Mouse (Mus musculus): ENCODE measurements around the gene Cdkn1c. TPM values are rescaled to one million over a fixed set of nuclear protein-coding genes. Genes with fewer than 3 reads are reported as not detected.

Cdkn1c gene
- total and polyA plus RNA-seq, 3 experiments: not detected

GRCm38 (mm10) chr7:143461920-143462319, 1.1 kb upstream of the Cdkn1c start:
- H3K27me3 ChIP-seq (replicated peaks): peaks cover 12% of the 10 kb centered on the region
- no peaks in the 10 kb centered on the region for H3K4me1 ChIP-seq (ENCODE audit: control insufficient read depth in 1 of 2, insufficient read depth in 2 of 2)
- dilution Hi-C loops (cut with MboI; ENCODE audit: extremely low pct_ligation_motif_present, extremely low pct_unique_long_range_greater_than_20kb, low sequenced_read_pairs) (no loop called here), in situ Hi-C loops (cut with MboI; ENCODE audit: low pct_ligation_motif_present, low pct_unique_long_range_greater_than_20kb, low sequenced_read_pairs) (no loop called here)
- peaks cover 34% of the 10 kb centered on the region for H3K9me3 ChIP-seq (replicated peaks; ENCODE audit: low read length)
- H3K4me3 ChIP-seq (replicated peaks in 1 of 3; ENCODE audit: low read depth in 2 of 3, low read length in 2 of 3, poor library complexity in 1 of 3): no peak overlapping the region
- no peak overlapping the region for H3K4me2 ChIP-seq (ENCODE audit: insufficient read depth, low read depth, poor library complexity, severe bottlenecking)
- H3K9ac ChIP-seq (ENCODE audit: insufficient read depth, low read depth): no peak overlapping the region
- H3K79me2 ChIP-seq (replicated peaks; ENCODE audit: control insufficient read depth, extremely low read depth, insufficient read depth, poor library complexity, severe bottlenecking): no peaks in the 10 kb centered on the region
- no peak for DNase-seq (ENCODE audit: extremely low read depth)
- no peaks in the 10 kb centered on the region for H3K36me3 ChIP-seq (replicated peaks in 1 of 2; ENCODE audit: control insufficient read depth in 1 of 2, insufficient read depth in 1 of 2, low read length in 1 of 2)
- TF ChIP-seq CHD1 (IDR thresholded peaks at IDR 0.05; ENCODE audit: low read depth, low read length): no peak
- H3K27ac ChIP-seq (ENCODE audit: insufficient read depth, low read depth): no peak overlapping the region

- Histone ChIP-seq H3K4me3 (replicated peaks in 1 of 3; ENCODE audit: low read depth in 2 of 3, low read length in 2 of 3, poor library complexity in 1 of 3) (no peak overlapping the region), H3K9ac (ENCODE audit: insufficient read depth, low read depth) (no peak overlapping the region), H3K79me2 (replicated peaks; ENCODE audit: control insufficient read depth, extremely low read depth, insufficient read depth, poor library complexity, severe bottlenecking) (no peaks in the 10 kb centered on the region), H3K36me3 (replicated peaks in 1 of 2; ENCODE audit: control insufficient read depth in 1 of 2, insufficient read depth in 1 of 2, low read length in 1 of 2) (no peaks in the 10 kb centered on the region), H3K4me1 (ENCODE audit: control insufficient read depth in 1 of 2, insufficient read depth in 2 of 2) (no peaks in the 10 kb centered on the region), H3K4me2 (ENCODE audit: insufficient read depth, low read depth, poor library complexity, severe bottlenecking) (no peak overlapping the region), H3K9me3 (replicated peaks; ENCODE audit: low read length) (peaks cover 34% of the 10 kb centered on the region), H3K27me3 (replicated peaks) (peaks cover 10% of the 10 kb centered on the region), H3K27ac (ENCODE audit: insufficient read depth, low read depth) (no peak overlapping the region)
- no peak for TF ChIP-seq MEF2A (IDR thresholded peaks at IDR 0.05; ENCODE audit: borderline replicate concordance, low read depth, low read length)
- no peak for TF ChIP-seq RCOR1 (conservative IDR thresholded peaks at IDR 0.05; ENCODE audit: low read depth, low read length)
- TF ChIP-seq IRF4 (IDR thresholded peaks at IDR 0.05; ENCODE audit: low read depth, low read length): no peak
- no peak for TF ChIP-seq ZNF384 (IDR thresholded peaks at IDR 0.05; ENCODE audit: low read depth, low read length)
- TF ChIP-seq MAZ (IDR thresholded peaks at IDR 0.05; ENCODE audit: low read depth, low read length): no peak
- in situ Hi-C loops (cut with MboI; ENCODE audit: low pct_ligation_motif_present, low pct_unique_long_range_greater_than_20kb, low sequenced_read_pairs) (no loop called here), dilution Hi-C loops (cut with MboI; ENCODE audit: extremely low pct_ligation_motif_present, extremely low pct_unique_long_range_greater_than_20kb, low sequenced_read_pairs) (no loop called here)
- no peak for DNase-seq (ENCODE audit: extremely low read depth)
Observed at GRCm38 (mm10) chr7:143461294-143461870, 532 bp upstream of the Cdkn1c start.

GRCm38 (mm10) chr7:143460217-143460834, 524 bp downstream of the Cdkn1c start:
- no peak overlapping the region for H3K9ac ChIP-seq (ENCODE audit: insufficient read depth, low read depth)
- no peak overlapping the region for H3K4me3 ChIP-seq (replicated peaks in 1 of 3; ENCODE audit: low read depth in 2 of 3, low read length in 2 of 3, poor library complexity in 1 of 3)
- in situ Hi-C loops (cut with MboI; ENCODE audit: low pct_ligation_motif_present, low pct_unique_long_range_greater_than_20kb, low sequenced_read_pairs): no loop called here

More at GRCm38 (mm10) chr7:143460217-143460834, 524 bp downstream of the Cdkn1c start:
- H3K9me3 ChIP-seq (replicated peaks; ENCODE audit: low read length): peaks cover 32% of the 10 kb centered on the region
- peaks cover 0 to 2% of the 10 kb centered on the region in 2 experiments; a peak in 1 of 4 replicates for H3K4me1 ChIP-seq (ENCODE audit: control insufficient read depth in 1 of 2, insufficient read depth in 2 of 2)
- H3K79me2 ChIP-seq (replicated peaks; ENCODE audit: control insufficient read depth, extremely low read depth, insufficient read depth, poor library complexity, severe bottlenecking): no peaks in the 10 kb centered on the region
- no peak for DNase-seq (ENCODE audit: extremely low read depth)
- TF ChIP-seq TBP (conservative IDR thresholded peaks at IDR 0.05; ENCODE audit: low read depth, low read length): no peak
- no peak for TF ChIP-seq EP300 (IDR thresholded peaks at IDR 0.05; ENCODE audit: low read length)
- TF ChIP-seq MAX (IDR thresholded peaks at IDR 0.05; ENCODE audit: low read length): no peak
- no peak for TF ChIP-seq ZNF384 (IDR thresholded peaks at IDR 0.05; ENCODE audit: low read depth, low read length)
- no peak for TF ChIP-seq ETS1 (conservative IDR thresholded peaks at IDR 0.05; ENCODE audit: low read depth, low read length)
- TF ChIP-seq NRF1 (IDR thresholded peaks at IDR 0.05; ENCODE audit: low read depth, low read length): no peak
- no peak for TF ChIP-seq KAT2A (IDR thresholded peaks at IDR 0.05; ENCODE audit: insufficient replicate concordance, low read length)
- no peak for TF ChIP-seq ZC3H11A (IDR thresholded peaks at IDR 0.05; ENCODE audit: low read depth, low read length)
- TF ChIP-seq SMC3 (IDR thresholded peaks at IDR 0.05; ENCODE audit: low read depth, low read length): no peak
- no peak for TF ChIP-seq NELFE (IDR thresholded peaks at IDR 0.05; ENCODE audit: low read depth, low read length)
- TF ChIP-seq MXI1 (IDR thresholded peaks at IDR 0.05; ENCODE audit: low read depth, low read length): no peak
- no peak for TF ChIP-seq ELF1 (IDR thresholded peaks at IDR 0.05; ENCODE audit: low read depth, low read length)
- no peak for TF ChIP-seq MAZ (IDR thresholded peaks at IDR 0.05; ENCODE audit: low read depth, low read length)
- TF ChIP-seq POLR2AphosphoS2 (IDR thresholded peaks at IDR 0.05; ENCODE audit: low read depth, low read length): no peak
- TF ChIP-seq CHD2 (IDR thresholded peaks at IDR 0.05; ENCODE audit: low read length): no peak
- no peak for TF ChIP-seq TCF12 (IDR thresholded peaks at IDR 0.05; ENCODE audit: low read depth, low read length)
- no peaks in the 10 kb centered on the region for H3K36me3 ChIP-seq (replicated peaks in 1 of 2; ENCODE audit: control insufficient read depth in 1 of 2, insufficient read depth in 1 of 2, low read length in 1 of 2)
- H3K27ac ChIP-seq (ENCODE audit: insufficient read depth, low read depth): no peak overlapping the region
- H3K4me2 ChIP-seq (ENCODE audit: insufficient read depth, low read depth, poor library complexity, severe bottlenecking): no peak overlapping the region
- H3K27me3 ChIP-seq (replicated peaks): peaks cover 14% of the 10 kb centered on the region
- dilution Hi-C loops (cut with MboI; ENCODE audit: extremely low pct_ligation_motif_present, extremely low pct_unique_long_range_greater_than_20kb, low sequenced_read_pairs): no loop called here

Data from CH12.LX (cell line).